Mouse (Mus musculus): ENCODE measurements around the gene Fam234b. TPM values are rescaled to one million over a fixed set of nuclear protein-coding genes. Genes with fewer than 3 reads are reported as not detected.

Gene Fam234b
- polyA plus RNA-seq, 1 experiment from 2014 or later, result 34.2 TPM

- peaks cover 5% of the 10 kb centered on the region for H3K4me1 ChIP-seq (replicated peaks; ENCODE audit: control insufficient read depth, insufficient read depth, low read length)
- no peak for ATAC-seq (replicated peaks; ENCODE audit: low FRiP score)
These were observed 10.5 kb upstream of the Fam234b start for GRCm38 (mm10) chr6:135187076-135187917.

GRCm38 (mm10) chr6:135188629-135189028 is 9.1 kb upstream of the Fam234b start:
- Histone ChIP-seq H3K9me3 (ENCODE audit: control insufficient read depth, low read length) (no peaks in the 10 kb centered on the region), H3K9ac (ENCODE audit: low read depth, low read length) (no peak overlapping the region), H3K36me3 (ENCODE audit: control insufficient read depth, insufficient read depth, low read length) (no peaks in the 10 kb centered on the region; the same call in 1 of the 2 replicates), H3K4me3 (ENCODE audit: low read depth, low read length) (no peak overlapping the region), H3K27ac (ENCODE audit: low read depth, low read length) (no peak overlapping the region), H3K4me1 (replicated peaks; ENCODE audit: control insufficient read depth, insufficient read depth, low read length) (peaks cover 3% of the 10 kb centered on the region), H3K27me3 (replicated peaks; ENCODE audit: control insufficient read depth, insufficient read depth, low read length) (no peaks in the 10 kb centered on the region), H3K4me2 (no peak overlapping the region)
- WGBS, result 36% methylated on average over 4 of the region's 4 CpGs
- DNase-seq (ENCODE audit: low spot score) (no peak), ATAC-seq (replicated peaks; ENCODE audit: low FRiP score) (no peak)

More at GRCm38 (mm10) chr6:135187076-135187917, 10.5 kb upstream of the Fam234b start:
- no peak overlapping the region for H3K27ac ChIP-seq (ENCODE audit: low read depth, low read length)
- H3K4me3 ChIP-seq (ENCODE audit: low read depth, low read length), result no peak overlapping the region
- H3K4me2 ChIP-seq, result no peak overlapping the region
- H3K27me3 ChIP-seq (replicated peaks; ENCODE audit: control insufficient read depth, insufficient read depth, low read length), result no peaks in the 10 kb centered on the region
- no peaks in the 10 kb centered on the region for H3K36me3 ChIP-seq (ENCODE audit: control insufficient read depth, insufficient read depth, low read length)
- H3K9ac ChIP-seq (ENCODE audit: low read depth, low read length), result no peak overlapping the region
- no peak for DNase-seq (ENCODE audit: low spot score)
- WGBS, result 50% methylated on average over 10 of the region's 10 CpGs
- no peaks in the 10 kb centered on the region for H3K9me3 ChIP-seq (ENCODE audit: control insufficient read depth, low read length)

GRCm38 (mm10) chr6:135190122-135190521 is 7.7 kb upstream of the Fam234b start:
- H3K4me3 ChIP-seq (ENCODE audit: low read depth, low read length), result no peak overlapping the region
- no peak overlapping the region for H3K9ac ChIP-seq (ENCODE audit: low read depth, low read length)
- no peaks in the 10 kb centered on the region for H3K27me3 ChIP-seq (replicated peaks; ENCODE audit: control insufficient read depth, insufficient read depth, low read length)
- H3K27ac ChIP-seq (ENCODE audit: low read depth, low read length), result 0 out of 2 replicates have a peak overlapping the region, but pooled peaks have one; percentile 1
- 75% methylated on average over 6 of the region's 6 CpGs for WGBS
- no peaks in the 10 kb centered on the region for H3K9me3 ChIP-seq (ENCODE audit: control insufficient read depth, low read length)
- H3K36me3 ChIP-seq (ENCODE audit: control insufficient read depth, insufficient read depth, low read length), result no peaks in the 10 kb centered on the region; the same call in 1 of the 2 replicates
- DNase-seq (ENCODE audit: low spot score) (no peak), ATAC-seq (replicated peaks; ENCODE audit: low FRiP score) (no peak)
- H3K4me1 ChIP-seq (replicated peaks; ENCODE audit: control insufficient read depth, insufficient read depth, low read length), result peaks cover 3% of the 10 kb centered on the region
- no peak overlapping the region for H3K4me2 ChIP-seq

- Histone ChIP-seq H3K27me3 (replicated peaks; ENCODE audit: control insufficient read depth, insufficient read depth, low read length) (no peaks in the 10 kb centered on the region), H3K27ac (ENCODE audit: low read depth, low read length) (no peak overlapping the region), H3K9ac (ENCODE audit: low read depth, low read length) (no peak overlapping the region), H3K36me3 (ENCODE audit: control insufficient read depth, insufficient read depth, low read length) (no peaks in the 10 kb centered on the region; the same call in 1 of the 2 replicates), H3K4me3 (ENCODE audit: low read depth, low read length) (no peak overlapping the region), H3K4me1 (replicated peaks; ENCODE audit: control insufficient read depth, insufficient read depth, low read length) (peaks cover 9% of the 10 kb centered on the region), H3K9me3 (ENCODE audit: control insufficient read depth, low read length) (no peaks in the 10 kb centered on the region), H3K4me2 (no peak overlapping the region)
- WGBS, result 91% methylated on average over 1 of the region's 1 CpGs
- DNase-seq (ENCODE audit: low spot score) (no peak), ATAC-seq (replicated peaks; ENCODE audit: low FRiP score) (no peak)
These were observed 5.9 kb upstream of the Fam234b start for GRCm38 (mm10) chr6:135191906-135192305.

GRCm38 (mm10) chr6:135192993-135193392 is 4.8 kb upstream of the Fam234b start:
- peaks cover 6% of the 10 kb centered on the region for H3K4me1 ChIP-seq (replicated peaks; ENCODE audit: control insufficient read depth, insufficient read depth, low read length)
- WGBS, result 79% methylated on average over 8 of the region's 8 CpGs
- DNase-seq (ENCODE audit: low spot score), result no peak

GRCm38 (mm10) chr6:135193733-135194132 is 4.0 kb upstream of the Fam234b start:
- Histone ChIP-seq H3K4me1 (replicated peaks; ENCODE audit: control insufficient read depth, insufficient read depth, low read length) (peaks cover 6% of the 10 kb centered on the region), H3K9ac (ENCODE audit: low read depth, low read length) (no peak overlapping the region), H3K27me3 (replicated peaks; ENCODE audit: control insufficient read depth, insufficient read depth, low read length) (no peaks in the 10 kb centered on the region), H3K9me3 (ENCODE audit: control insufficient read depth, low read length) (no peaks in the 10 kb centered on the region), H3K36me3 (ENCODE audit: control insufficient read depth, insufficient read depth, low read length) (no peaks in the 10 kb centered on the region; the same call in 1 of the 2 replicates), H3K4me3 (ENCODE audit: low read depth, low read length) (no peak overlapping the region), H3K27ac (ENCODE audit: low read depth, low read length) (no peak overlapping the region), H3K4me2 (no peak overlapping the region)
- 68% methylated on average over 4 of the region's 4 CpGs for WGBS
- DNase-seq (ENCODE audit: low spot score), result no peak
- no peak for ATAC-seq (replicated peaks; ENCODE audit: low FRiP score)

More at GRCm38 (mm10) chr6:135192993-135193392, 4.8 kb upstream of the Fam234b start:
- Histone ChIP-seq H3K9ac (ENCODE audit: low read depth, low read length) (no peak overlapping the region), H3K36me3 (ENCODE audit: control insufficient read depth, insufficient read depth, low read length) (no peaks in the 10 kb centered on the region; the same call in 1 of the 2 replicates), H3K4me3 (ENCODE audit: low read depth, low read length) (no peak overlapping the region), H3K4me2 (no peak overlapping the region), H3K27me3 (replicated peaks; ENCODE audit: control insufficient read depth, insufficient read depth, low read length) (no peaks in the 10 kb centered on the region), H3K9me3 (ENCODE audit: control insufficient read depth, low read length) (no peaks in the 10 kb centered on the region), H3K27ac (ENCODE audit: low read depth, low read length) (no peak overlapping the region)
- no peak for ATAC-seq (replicated peaks; ENCODE audit: low FRiP score)

- H3K9ac ChIP-seq (ENCODE audit: low read depth, low read length), result no peak overlapping the region
- no peak overlapping the region for H3K27ac ChIP-seq (ENCODE audit: low read depth, low read length)
- H3K9me3 ChIP-seq (ENCODE audit: control insufficient read depth, low read length), result no peaks in the 10 kb centered on the region
- peak overlapping the region; percentile 82; the same call in 1 of the 2 replicates for H3K4me2 ChIP-seq
- ATAC-seq (replicated peaks; ENCODE audit: low FRiP score) (no peak), DNase-seq (ENCODE audit: low spot score) (no peak)
- no peak overlapping the region for H3K4me3 ChIP-seq (ENCODE audit: low read depth, low read length)
- H3K27me3 ChIP-seq (replicated peaks; ENCODE audit: control insufficient read depth, insufficient read depth, low read length), result no peaks in the 10 kb centered on the region
- H3K36me3 ChIP-seq (ENCODE audit: control insufficient read depth, insufficient read depth, low read length), result no peaks in the 10 kb centered on the region; the same call in 1 of the 2 replicates
- peaks cover 8% of the 10 kb centered on the region for H3K4me1 ChIP-seq (replicated peaks; ENCODE audit: control insufficient read depth, insufficient read depth, low read length)
- 74% methylated on average over 4 of the region's 4 CpGs for whole genome bisulfite sequencing
These were observed 2.9 kb upstream of the Fam234b start for GRCm38 (mm10) chr6:135194907-135195306.

GRCm38 (mm10) chr6:135196707-135197106 is 1.1 kb upstream of the Fam234b start:
- H3K27me3 ChIP-seq (replicated peaks; ENCODE audit: control insufficient read depth, insufficient read depth, low read length), result no peaks in the 10 kb centered on the region
- peak overlapping the region; percentile 75 for H3K4me3 ChIP-seq (ENCODE audit: low read depth, low read length)
- H3K9me3 ChIP-seq (ENCODE audit: control insufficient read depth, low read length), result no peaks in the 10 kb centered on the region
- H3K9ac ChIP-seq (ENCODE audit: low read depth, low read length), result peak overlapping the region; percentile 93
- peak overlapping the region; percentile 82 for H3K4me2 ChIP-seq
- ATAC-seq (replicated peaks; ENCODE audit: low FRiP score), result peak; percentile 83
- H3K4me1 ChIP-seq (replicated peaks; ENCODE audit: control insufficient read depth, insufficient read depth, low read length), result peaks cover 9% of the 10 kb centered on the region
- WGBS, result 24% methylated on average over 8 of the region's 8 CpGs
- no peak for DNase-seq (ENCODE audit: low spot score)
- H3K27ac ChIP-seq (ENCODE audit: low read depth, low read length), result peak overlapping the region; percentile 96
- no peaks in the 10 kb centered on the region; the same call in 1 of the 2 replicates for H3K36me3 ChIP-seq (ENCODE audit: control insufficient read depth, insufficient read depth, low read length)
